Mouse (Mus musculus): ENCODE measurements at regions not wholly inside any gene's neighbourhood (a gene's known extent, or its start where the extent isn't known, plus 50 kb on each side); places are given as distances from the start of the nearest gene placed in this dataset.

GRCm38 (mm10) chr16:86302451-86303145 lies 401.0 kb upstream of the Adamts5 start:
- DNase-seq (ENCODE audit: extremely low read depth): peak; percentile 34
- peak; percentile 69 for TF ChIP-seq RAD21 (IDR thresholded peaks at IDR 0.05; ENCODE audit: low read depth, low read length)
- TF ChIP-seq SMC3 (IDR thresholded peaks at IDR 0.05; ENCODE audit: low read depth, low read length): peak; percentile 67
- peak; percentile 36 to 56 for TF ChIP-seq CTCF (conservative IDR thresholded peaks at IDR 0.05 in 1 of 2, IDR thresholded peaks at IDR 0.05 in 1 of 2; ENCODE audit: low read depth in 2 of 2, low read length in 2 of 2)
- TF ChIP-seq ZKSCAN1 (IDR thresholded peaks at IDR 0.05; ENCODE audit: borderline replicate concordance, low read depth, low read length): no peak
- Histone ChIP-seq H3K9me3 (replicated peaks; ENCODE audit: low read length) (no peaks in the 10 kb centered on the region), H3K27ac (ENCODE audit: insufficient read depth, low read depth) (no peak overlapping the region), H3K9ac (ENCODE audit: insufficient read depth, low read depth) (no peak overlapping the region), H3K79me2 (replicated peaks; ENCODE audit: control insufficient read depth, extremely low read depth, insufficient read depth, poor library complexity, severe bottlenecking) (no peaks in the 10 kb centered on the region), H3K4me2 (ENCODE audit: insufficient read depth, low read depth, poor library complexity, severe bottlenecking) (no peak overlapping the region), H3K4me3 (replicated peaks in 1 of 3; ENCODE audit: low read depth in 2 of 3, low read length in 2 of 3, poor library complexity in 1 of 3) (no peak overlapping the region), H3K27me3 (replicated peaks) (no peaks in the 10 kb centered on the region), H3K4me1 (ENCODE audit: control insufficient read depth in 1 of 2, insufficient read depth in 2 of 2) (no peaks in the 10 kb centered on the region), H3K36me3 (replicated peaks in 1 of 2; ENCODE audit: control insufficient read depth in 1 of 2, insufficient read depth in 1 of 2, low read length in 1 of 2) (no peaks in the 10 kb centered on the region)
- in situ Hi-C loops (cut with MboI; ENCODE audit: low pct_ligation_motif_present, low pct_unique_long_range_greater_than_20kb, low sequenced_read_pairs) (loop anchor here (25.0 kb wide), 1 partner anchor 490 kb away; the partner anchor contains the start of gene Adamts1), dilution Hi-C loops (cut with MboI; ENCODE audit: extremely low pct_ligation_motif_present, extremely low pct_unique_long_range_greater_than_20kb, low sequenced_read_pairs) (no loop called here)

- Histone ChIP-seq H3K9me3 (replicated peaks; ENCODE audit: low read length) (no peaks in the 10 kb centered on the region), H3K9ac (ENCODE audit: insufficient read depth, low read depth) (no peak overlapping the region), H3K27ac (ENCODE audit: insufficient read depth, low read depth) (no peak overlapping the region), H3K79me2 (replicated peaks; ENCODE audit: control insufficient read depth, extremely low read depth, insufficient read depth, poor library complexity, severe bottlenecking) (no peaks in the 10 kb centered on the region), H3K27me3 (replicated peaks) (no peaks in the 10 kb centered on the region), H3K4me2 (ENCODE audit: insufficient read depth, low read depth, poor library complexity, severe bottlenecking) (no peak overlapping the region), H3K4me3 (replicated peaks in 1 of 3; ENCODE audit: low read depth in 2 of 3, low read length in 2 of 3, poor library complexity in 1 of 3) (no peak overlapping the region), H3K36me3 (replicated peaks in 1 of 2; ENCODE audit: control insufficient read depth in 1 of 2, insufficient read depth in 1 of 2, low read length in 1 of 2) (no peaks in the 10 kb centered on the region), H3K4me1 (ENCODE audit: control insufficient read depth in 1 of 2, insufficient read depth in 2 of 2) (no peaks in the 10 kb centered on the region)
- in situ Hi-C loops (cut with MboI; ENCODE audit: low pct_ligation_motif_present, low pct_unique_long_range_greater_than_20kb, low sequenced_read_pairs): no loop called here
- dilution Hi-C loops (cut with MboI; ENCODE audit: extremely low pct_ligation_motif_present, extremely low pct_unique_long_range_greater_than_20kb, low sequenced_read_pairs): no loop called here
- DNase-seq (ENCODE audit: extremely low read depth): no peak
- TF ChIP-seq RCOR1 (conservative IDR thresholded peaks at IDR 0.05; ENCODE audit: low read depth, low read length): no peak
- no peak for TF ChIP-seq ELF1 (IDR thresholded peaks at IDR 0.05; ENCODE audit: low read depth, low read length)
- TF ChIP-seq MXI1 (IDR thresholded peaks at IDR 0.05; ENCODE audit: low read depth, low read length): no peak
- TF ChIP-seq USF1 (IDR thresholded peaks at IDR 0.05; ENCODE audit: low read depth, low read length): no peak
- TF ChIP-seq HCFC1 (IDR thresholded peaks at IDR 0.05; ENCODE audit: low read depth, low read length): no peak
- TF ChIP-seq RAD21 (IDR thresholded peaks at IDR 0.05; ENCODE audit: low read depth, low read length): no peak
- TF ChIP-seq POLR2A (IDR thresholded peaks at IDR 0.05; ENCODE audit: low read depth, low read length): no peak
- no peak for TF ChIP-seq SIN3A (IDR thresholded peaks at IDR 0.05; ENCODE audit: low read length)
- no peak for TF ChIP-seq BHLHE40 (IDR thresholded peaks at IDR 0.05; ENCODE audit: low read depth, low read length)
- TF ChIP-seq MAZ (IDR thresholded peaks at IDR 0.05; ENCODE audit: low read depth, low read length): no peak
- TF ChIP-seq MEF2A (IDR thresholded peaks at IDR 0.05; ENCODE audit: borderline replicate concordance, low read depth, low read length): no peak
- no peak for TF ChIP-seq IRF4 (IDR thresholded peaks at IDR 0.05; ENCODE audit: low read depth, low read length)
- no peak for TF ChIP-seq CTCF (conservative IDR thresholded peaks at IDR 0.05 in 1 of 2, IDR thresholded peaks at IDR 0.05 in 1 of 2; ENCODE audit: low read depth in 2 of 2, low read length in 2 of 2)
- TF ChIP-seq SMC3 (IDR thresholded peaks at IDR 0.05; ENCODE audit: low read depth, low read length): no peak
Measured at GRCm38 (mm10) chr16:86294436-86294835, 392.8 kb upstream of the Adamts5 start.

Data from CH12.LX (cell line).